Mouse (Mus musculus) small intestine, adult 2 months (tissue): ENCODE measurements around the gene Dok1.

Experiments
- CTCF ChIP-seq: fragments of 200-500 bp; IDR thresholded peaks from 2 replicates; pipeline ENCODE4 v1.5.1; 2012; ENCODE audit warnings: low read depth, mild to moderate bottlenecking, control low read depth, inconsistent platforms, low read length, moderate library complexity, mixed read lengths; ENCODE audit not compliant: insufficient replicate concordance, insufficient read length; ENCODE audit errors: extremely low read depth
- POLR2A ChIP-seq: fragments of 200-500 bp; IDR thresholded peaks from 2 replicates; pipeline ENCODE4 v1.6.1; 2012; ENCODE audit warnings: low read depth, mild to moderate bottlenecking, control low read depth, inconsistent platforms, low read length, moderate library complexity

DNA sequence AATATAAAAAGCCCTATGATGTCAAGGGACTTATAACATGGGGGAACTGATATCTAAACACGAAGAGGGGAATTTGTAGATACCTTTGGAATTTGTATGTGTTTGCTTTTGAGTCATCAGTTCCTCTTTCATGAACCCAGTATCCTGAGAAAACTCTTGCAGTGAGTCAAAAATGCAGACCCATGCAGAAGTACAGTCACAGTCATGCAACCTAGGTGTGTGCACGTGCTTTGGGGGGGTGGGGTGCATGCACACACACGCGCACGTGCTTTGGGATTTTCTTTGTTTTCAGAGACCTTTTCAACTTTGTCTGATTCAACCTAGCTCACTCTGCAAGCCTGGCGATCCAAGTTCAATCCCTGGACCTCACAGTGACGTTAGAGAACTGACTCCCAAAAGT, 38.9 kb downstream of the Dok1 start:
- TF ChIP-seq CTCF = no peak
- TF ChIP-seq POLR2A = no peak
